18 mouse cellular contexts compared by ENCODE assay signal in genomic region chr17:52448701-52449100, GRCm38 (mm10).
A peak's percentile ranks its signal among the peaks of the same experiment; 100 is the strongest.
DNase-seq lines count a peak whose midpoint lies in the region; ATAC-seq lines count a peak whose summit lies in the region.
"Had no signal": no experiment of that assay in that cellular context is flagged by ENCODE, and none has a peak within 500 bp of the region (broad histone marks: within the 10 kb centered on the region; RNA-seq: fewer than 3 reads in every experiment).

No protein-coding gene starts in this region.

- DNase-seq in lung, postnatal 25 days (ENCODE audit: low spot score): peak; percentile 6
- no peak for DNase-seq in lung, postnatal 4 days
- peak; percentile 21 for DNase-seq in CD4-positive helper T cell, adult 2 months (ENCODE audit: low read depth, low spot score)
- DNase-seq in c-Kit-positive CD71-negative TER-119-negative erythroid progenitor cells, embryonic 14.5 days (ENCODE audit: low read depth): peak; percentile 1
- DNase-seq in ovary, postnatal 10 days (ENCODE audit: low spot score): no peak
- no peak for DNase-seq in heart, postnatal 14 days
- DNase-seq: adrenal gland, postnatal 14 days; cerebellum, adult 2 months; cerebellum, postnatal 14 days; forebrain, postnatal 0 days; gastrocnemius, adult 2 months; gastrocnemius, postnatal 25 days; heart, adult 11 months had no signal

- intact Hi-C loops in heart, postnatal 14 days (cut with DNase I): no loop called here

- peak; percentile 97 for ATAC-seq in megakaryocyte progenitor cell, adult 5-6 weeks (replicated peaks; ENCODE audit: poor library complexity)
- ATAC-seq: activated CD4-positive, CD25-positive, alpha-beta regulatory T cell, adult 4 months; CD4-positive, CD25-positive, alpha-beta regulatory T cell, adult 4 months; forebrain, embryonic 13.5 days; forebrain, postnatal 0 days; intestine, embryonic 16.5 days had no signal

Comparison
In these comparisons a context has a peak if more than half of its experiments do, and no peak if none do; other contexts are left out.
1. DNase-seq: peak in lung, postnatal 25 days (single experiment), CD4-positive helper T cell, adult 2 months (single experiment) and c-Kit-positive CD71-negative TER-119-negative erythroid progenitor cells, embryonic 14.5 days (single experiment); none in lung, postnatal 4 days (0 of 2), ovary, postnatal 10 days (single experiment) and heart, postnatal 14 days (0 of 2).